Mouse (Mus musculus): ENCODE data around the gene Prelid3b.

GRCm38 (mm10) chr2:174478746-174479145 is 5.9 kb upstream of the Prelid3b start:
- TF ChIP-seq CTCF (IDR thresholded peaks at IDR 0.05; ENCODE audit: control insufficient read depth, insufficient read depth, insufficient replicate concordance, low read depth, low read length): no peak
- TF ChIP-seq POLR2A (IDR thresholded peaks at IDR 0.05; ENCODE audit: control insufficient read depth, low read depth, low read length): no peak
